Mouse (Mus musculus) forebrain, embryonic 16.5 days (tissue): Measurements from ENCODE around the gene Glra1. TPM values are rescaled to one million over a fixed set of nuclear protein-coding genes. Genes with fewer than 3 reads are reported as not detected.
A peak's percentile ranks its signal among the peaks of the same experiment; 100 is the strongest.

Experiments used
- ATAC-seq: fragments of 200-750 bp; cut with Nextera tagmentation; 2 replicates; pipeline ENCODE4 v1.8.0; 2017; ENCODE audit warnings: mild to moderate bottlenecking, moderate library complexity
- H3K27ac ChIP-seq: fragments of 300-500 bp; sonication (generic); 2 replicates; pipeline ENCODE4 v1.5.1; 2014; ENCODE audit warnings: low read length, control low read depth
- H3K27me3 ChIP-seq: fragments of 300-500 bp; sonication (generic); replicated peaks from 2 replicates; pipeline ENCODE4 v1.6.1; 2014; ENCODE audit warnings: low read length; ENCODE audit not compliant: control insufficient read depth, insufficient read depth
- H3K36me3 ChIP-seq: fragments of 300-500 bp; sonication (generic); 2 replicates; pipeline ENCODE4 v1.6.1; 2014; ENCODE audit not compliant: control insufficient read depth, insufficient read depth
- H3K4me1 ChIP-seq: fragments of 300-500 bp; sonication (generic); replicated peaks from 2 replicates; pipeline ENCODE4 v1.6.1; 2014; ENCODE audit warnings: low read length; ENCODE audit not compliant: control insufficient read depth, insufficient read depth
- H3K4me2 ChIP-seq: fragments of 300-500 bp; sonication (generic); 2 replicates; pipeline ENCODE4 v1.6.1; 2014; ENCODE audit warnings: mild to moderate bottlenecking, low read length, control low read depth
- H3K4me3 ChIP-seq: fragments of 300-500 bp; sonication (generic); replicated peaks from 2 replicates; pipeline ENCODE4 v1.5.1; 2014; ENCODE audit warnings: mild to moderate bottlenecking, low read length, control low read depth
- H3K9ac ChIP-seq: fragments of 300-500 bp; sonication (generic); replicated peaks from 2 replicates; pipeline ENCODE4 v1.6.1; 2014; ENCODE audit warnings: low read depth, low read length, control low read depth
- H3K9me3 ChIP-seq: fragments of 300-500 bp; sonication (generic); 2 replicates; pipeline ENCODE4 v1.6.1; 2016; ENCODE audit warnings: low read length; ENCODE audit not compliant: control insufficient read depth
- WGBS: fragments of 180-500 bp; shearing (Covaris S2); extraction: QIAGEN DNeasy Blood & Tissue Kit; methylation state at CpG from one replicate; pipeline ENCODE4 v1.1.7; 2014; 5-methylcytosine and 5-hydroxymethylcytosine counted together
- polyA plus RNA-seq: library from polyadenylated mRNA; unstranded; fragments of >200 nt; fragmentation: Nextera tagmentation; extraction: Ambion mirVana; gene quantifications from 2 replicates; pipeline ENCODE4 v1.2.1, GENCODE M21; 2015

Gene Glra1
- polyA plus RNA-seq, 1 experiment from 2014 or later: 0.15 TPM

DNA sequence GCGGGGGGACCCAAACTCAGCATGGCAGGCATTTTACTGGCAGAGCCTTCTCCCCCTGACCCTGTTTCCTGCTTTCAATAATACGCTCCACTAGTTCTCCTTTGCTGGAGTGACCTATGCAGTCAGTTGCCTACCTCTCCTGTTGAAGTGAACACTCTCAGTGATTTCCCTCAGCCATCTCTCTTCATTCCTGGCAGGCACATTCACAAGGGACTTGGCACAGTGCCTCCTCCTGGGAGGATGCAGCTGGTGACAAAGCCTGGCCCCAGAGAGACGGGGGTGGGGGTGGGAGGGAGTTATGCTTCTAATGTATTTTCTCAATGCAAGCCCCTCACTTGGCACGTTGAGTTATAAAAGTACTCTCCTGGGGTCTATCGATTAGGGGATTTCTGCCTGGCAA, 74.6 kb downstream of the Glra1 start:
- peak; percentile 88 for ATAC-seq
- Histone ChIP-seq H3K9ac (no peak overlapping the region), H3K27me3 (no peaks in the 10 kb centered on the region), H3K27ac (no peak overlapping the region), H3K9me3 (no peaks in the 10 kb centered on the region), H3K4me1 (peaks cover 10% of the 10 kb centered on the region), H3K4me2 (no peak overlapping the region), H3K4me3 (no peak overlapping the region), H3K36me3 (no peaks in the 10 kb centered on the region)
- 30% methylated on average over 5 of the region's 5 CpGs for WGBS

DNA sequence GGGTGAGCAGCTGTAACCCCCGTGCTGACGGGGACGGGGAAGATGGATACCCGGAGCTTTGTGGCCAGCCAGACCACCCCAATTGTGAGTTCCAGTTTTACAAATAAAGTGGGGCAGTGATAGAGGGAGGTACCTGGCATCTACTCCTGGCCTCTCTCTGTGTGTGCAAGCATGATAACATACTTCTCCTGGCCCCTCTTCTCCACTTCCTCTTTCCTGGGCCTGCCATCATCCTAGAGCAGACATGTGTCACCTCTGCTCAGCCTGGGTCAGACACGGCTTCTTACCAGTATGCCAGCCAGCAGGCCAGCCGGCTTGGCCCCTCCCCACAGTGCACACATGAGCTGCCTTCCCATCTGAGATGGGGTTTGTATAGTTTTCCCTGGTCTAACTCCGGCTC, 77.3 kb downstream of the Glra1 start:
- H3K4me2 ChIP-seq: no peak overlapping the region
- H3K9me3 ChIP-seq: no peaks in the 10 kb centered on the region
- H3K36me3 ChIP-seq: no peaks in the 10 kb centered on the region
- no peak overlapping the region for H3K4me3 ChIP-seq
- no peaks in the 10 kb centered on the region for H3K27me3 ChIP-seq
- H3K4me1 ChIP-seq: peaks cover 10% of the 10 kb centered on the region
- no peak overlapping the region for H3K27ac ChIP-seq
- no peak for ATAC-seq
- no peak overlapping the region for H3K9ac ChIP-seq
- 87% methylated on average over 7 of the region's 7 CpGs for WGBS

DNA sequence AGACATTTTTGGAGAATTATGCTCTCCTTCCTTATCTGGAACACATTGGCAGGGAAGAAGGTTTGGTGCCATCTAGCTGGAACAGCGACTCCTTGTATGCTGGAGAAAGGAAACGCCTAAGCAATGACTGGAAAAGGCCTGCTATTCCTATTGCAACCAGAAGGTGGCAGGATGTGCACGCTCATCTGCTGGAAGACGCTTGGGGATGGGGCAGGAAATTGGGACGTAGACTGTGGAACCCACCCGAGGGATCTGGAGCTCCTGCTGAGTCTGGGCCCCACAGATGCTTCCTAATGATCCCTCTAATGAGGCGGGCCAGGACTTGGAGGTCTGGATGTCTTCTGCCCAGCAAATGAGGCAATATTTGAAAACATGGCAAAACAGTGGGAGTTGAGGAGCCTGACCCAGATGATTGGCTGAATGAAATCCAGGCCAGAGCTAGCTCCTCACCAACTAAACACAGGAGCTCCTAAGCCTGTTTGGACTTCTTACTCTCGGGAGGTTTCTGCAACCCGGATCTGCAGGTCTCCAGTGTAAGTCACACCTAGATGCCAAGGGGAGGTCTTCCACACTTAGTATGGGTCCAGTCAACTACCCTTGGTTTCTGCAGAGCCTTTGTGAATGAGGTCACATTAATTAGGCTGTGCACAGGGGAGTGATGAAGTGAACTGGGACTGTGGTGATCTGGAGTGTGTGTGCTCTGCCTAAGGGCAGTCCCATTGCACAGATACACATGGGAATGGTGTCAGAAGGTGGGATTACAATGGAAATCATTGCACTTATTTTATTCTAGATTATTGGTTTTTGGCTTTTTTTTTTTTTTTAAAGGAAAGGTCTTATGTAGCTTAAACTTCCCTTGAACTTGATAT, 89.0 kb downstream of the Glra1 start:
- H3K27me3 ChIP-seq: no peaks in the 10 kb centered on the region
- H3K27ac ChIP-seq: no peak overlapping the region
- no peaks in the 10 kb centered on the region for H3K4me1 ChIP-seq
- H3K36me3 ChIP-seq: no peaks in the 10 kb centered on the region
- no peak overlapping the region for H3K9ac ChIP-seq
- no peak overlapping the region for H3K4me2 ChIP-seq
- no peak overlapping the region for H3K4me3 ChIP-seq
- H3K9me3 ChIP-seq: no peaks in the 10 kb centered on the region
- 8% methylated on average over 9 of the region's 9 CpGs for WGBS
- ATAC-seq: peak; percentile 85

DNA sequence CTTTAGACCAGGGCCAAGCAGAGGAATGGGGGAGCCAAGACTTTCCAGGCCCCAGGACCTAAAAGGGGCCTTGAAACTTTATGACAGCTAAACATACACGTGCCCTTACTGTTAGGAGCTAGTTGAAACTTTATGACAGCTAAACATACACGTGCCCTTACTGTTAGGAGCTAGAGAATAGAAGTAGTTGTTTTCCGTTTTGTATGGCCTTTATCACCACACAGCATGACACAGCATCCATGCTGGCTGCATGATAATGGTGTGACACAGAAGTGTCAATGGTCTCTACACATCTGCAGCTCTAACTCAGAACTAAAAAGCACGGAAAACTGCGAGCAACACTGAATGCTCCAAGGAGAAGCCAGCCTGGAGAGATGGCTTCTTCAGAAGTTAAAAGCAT, 90.3 kb downstream of the Glra1 start:
- Histone ChIP-seq H3K9ac (no peak overlapping the region), H3K4me3 (no peak overlapping the region), H3K4me2 (no peak overlapping the region), H3K4me1 (no peaks in the 10 kb centered on the region), H3K27me3 (no peaks in the 10 kb centered on the region), H3K9me3 (no peaks in the 10 kb centered on the region), H3K36me3 (no peaks in the 10 kb centered on the region), H3K27ac (no peak overlapping the region)
- no peak for ATAC-seq
- WGBS: 70% methylated on average over 5 of the region's 5 CpGs

- Histone ChIP-seq H3K9me3 (no peaks in the 10 kb centered on the region), H3K4me1 (no peaks in the 10 kb centered on the region), H3K9ac (no peak overlapping the region), H3K27me3 (no peaks in the 10 kb centered on the region), H3K36me3 (no peaks in the 10 kb centered on the region), H3K4me2 (no peak overlapping the region), H3K27ac (no peak overlapping the region), H3K4me3 (no peak overlapping the region)
- no peak for ATAC-seq
- WGBS: 51% methylated on average over 5 of the region's 5 CpGs
Measured at GRCm38 (mm10) chr11:55511374-55511773, 96.6 kb downstream of the Glra1 start.

GRCm38 (mm10) chr11:55505485-55505884, 102.5 kb downstream of the Glra1 start:
- Histone ChIP-seq H3K36me3 (0 out of 2 replicates have a peak, but pooled peaks cover under 1% of the 10 kb centered on the region), H3K9me3 (no peaks in the 10 kb centered on the region), H3K4me1 (no peaks in the 10 kb centered on the region), H3K9ac (no peak overlapping the region), H3K27me3 (no peaks in the 10 kb centered on the region), H3K4me2 (no peak overlapping the region), H3K4me3 (no peak overlapping the region), H3K27ac (no peak overlapping the region)
- ATAC-seq: no peak
- 81% methylated on average over 3 of the region's 3 CpGs for WGBS

DNA sequence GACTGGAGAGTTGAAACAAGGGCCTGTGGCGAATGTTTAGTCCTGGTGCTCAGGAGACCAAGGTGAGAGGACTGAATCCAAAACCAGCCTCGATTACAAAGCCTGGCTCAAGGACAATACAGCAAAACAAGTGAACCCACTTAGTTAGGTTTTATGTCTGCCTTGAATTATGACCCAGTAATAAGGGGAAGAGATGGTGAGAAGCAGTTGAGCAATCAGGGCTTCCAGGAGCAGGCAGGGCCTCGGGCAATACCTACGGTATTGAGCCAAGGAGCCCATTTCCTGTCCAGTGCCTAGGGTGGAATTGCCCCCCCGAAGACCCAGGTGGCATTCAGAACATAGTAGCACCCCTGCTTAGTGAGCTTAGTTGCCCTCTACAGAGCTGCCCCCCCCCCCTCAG, 105.1 kb downstream of the Glra1 start:
- Histone ChIP-seq H3K4me1 (no peaks in the 10 kb centered on the region), H3K4me2 (no peak overlapping the region), H3K9ac (no peak overlapping the region), H3K36me3 (peaks cover 8% of the 10 kb centered on the region), H3K27me3 (no peaks in the 10 kb centered on the region), H3K4me3 (no peak overlapping the region), H3K27ac (no peak overlapping the region), H3K9me3 (no peaks in the 10 kb centered on the region)
- 84% methylated on average over 5 of the region's 5 CpGs for WGBS
- no peak for ATAC-seq

DNA sequence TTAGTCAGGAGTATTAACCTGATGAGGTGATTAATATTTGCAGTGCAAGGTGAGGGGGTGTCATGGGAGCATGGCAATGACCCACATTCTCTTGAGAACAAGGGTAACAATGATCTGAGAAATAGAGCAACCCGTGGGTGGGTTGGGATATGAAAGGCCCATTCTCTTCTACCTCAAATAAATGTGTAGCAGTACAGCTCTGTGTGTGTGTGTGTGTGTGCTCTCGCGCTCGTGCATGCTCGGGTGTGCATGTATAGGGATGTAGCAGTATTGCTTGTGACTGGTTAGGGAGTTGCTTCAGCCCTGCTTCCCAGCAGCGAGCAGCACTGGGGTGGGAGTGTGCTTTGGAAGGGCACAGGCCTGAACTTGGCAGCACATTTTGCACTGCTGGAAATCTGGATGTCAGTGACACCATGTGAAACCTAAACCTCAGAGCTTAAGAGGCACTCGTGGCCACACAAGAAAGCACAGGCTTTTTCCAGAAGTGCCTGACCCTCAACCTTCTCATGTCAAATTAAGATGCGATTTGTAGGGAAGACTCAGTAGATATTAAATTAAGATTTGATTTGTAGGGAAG, 106.0 kb downstream of the Glra1 start:
- no peak overlapping the region for H3K27ac ChIP-seq
- peaks cover 8% of the 10 kb centered on the region for H3K36me3 ChIP-seq
- no peaks in the 10 kb centered on the region for H3K27me3 ChIP-seq
- ATAC-seq: no peak
- H3K4me2 ChIP-seq: no peak overlapping the region
- H3K4me3 ChIP-seq: no peak overlapping the region
- no peaks in the 10 kb centered on the region for H3K9me3 ChIP-seq
- whole genome bisulfite sequencing: 81% methylated on average over 8 of the region's 8 CpGs
- no peaks in the 10 kb centered on the region for H3K4me1 ChIP-seq
- no peak overlapping the region for H3K9ac ChIP-seq

- Histone ChIP-seq H3K27me3 (no peaks in the 10 kb centered on the region), H3K36me3 (peaks cover 26% of the 10 kb centered on the region), H3K9me3 (no peaks in the 10 kb centered on the region), H3K9ac (no peak overlapping the region), H3K4me1 (no peaks in the 10 kb centered on the region), H3K4me2 (no peak overlapping the region), H3K4me3 (no peak overlapping the region), H3K27ac (no peak overlapping the region)
- 66% methylated on average over 5 of the region's 5 CpGs for WGBS
- 0 out of 2 replicates have a peak, but pooled peaks have one; percentile 59 for ATAC-seq
Measured at GRCm38 (mm10) chr11:55497885-55498284, 110.1 kb downstream of the Glra1 start.
